Mouse (Mus musculus): ENCODE measurements around the gene Dnah1. TPM values are rescaled to one million over a fixed set of nuclear protein-coding genes. Genes with fewer than 3 reads are reported as not detected.

Dnah1 gene
- polyA plus RNA-seq, 1 experiment from 2014 or later = 7.7 TPM

DNA sequence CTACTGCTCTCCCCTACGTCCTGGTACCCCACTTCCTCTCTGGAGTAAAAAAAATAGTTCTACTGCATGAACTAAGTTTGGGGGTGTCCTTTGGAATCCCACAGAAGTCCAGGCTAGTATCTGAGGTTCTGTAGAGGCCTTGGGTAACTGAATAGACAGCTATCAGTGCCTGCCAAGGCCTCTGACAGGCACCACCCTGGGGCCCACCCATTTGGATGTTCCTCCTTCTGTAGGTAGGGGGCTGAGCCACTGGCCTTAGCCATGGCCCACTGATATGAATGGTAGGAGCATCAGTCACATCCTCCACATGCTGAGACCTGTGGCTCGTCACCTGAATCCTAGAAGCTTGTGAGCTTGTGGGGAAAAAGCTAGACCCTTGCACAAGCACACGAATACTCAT is 5.9 kb downstream of the Dnah1 start:
- Histone ChIP-seq H3K4me2 (no peak overlapping the region), H3K9ac (replicated peaks) (no peak overlapping the region), H3K36me3 (no peaks in the 10 kb centered on the region), H3K4me1 (replicated peaks) (peaks cover 4% of the 10 kb centered on the region; the same call in 1 of the 2 replicates), H3K4me3 (replicated peaks) (no peak overlapping the region), H3K27ac (no peak overlapping the region), H3K9me3 (no peaks in the 10 kb centered on the region), H3K27me3 (no peaks in the 10 kb centered on the region)
- no peak for ATAC-seq (ENCODE audit: insufficient number of reproducible peaks, insufficient read depth, low FRiP score, low TSS enrichment, low read depth)
- 81% methylated on average over 3 of the region's 3 CpGs for WGBS

DNA sequence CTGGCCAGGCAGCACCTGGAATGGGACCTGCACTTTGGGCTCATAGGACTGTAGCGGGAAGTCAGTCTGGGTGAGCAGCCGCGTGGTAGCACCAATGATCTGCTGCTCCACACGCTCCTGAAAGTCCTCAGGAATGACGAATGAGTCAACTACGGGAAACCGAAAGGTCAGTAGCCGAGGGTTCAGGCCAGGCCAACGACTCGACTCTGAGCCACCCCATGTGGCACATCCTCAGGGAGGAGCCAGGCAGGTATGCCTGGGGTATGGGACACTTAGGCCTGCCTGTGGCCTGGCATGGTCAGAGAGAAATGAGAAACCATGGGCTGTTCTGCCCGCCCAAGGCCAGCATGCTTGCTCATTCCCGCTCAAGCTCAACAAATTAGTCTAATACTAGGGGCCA is 7.1 kb downstream of the Dnah1 start:
- H3K27ac ChIP-seq = no peak overlapping the region
- no peak overlapping the region for H3K9ac ChIP-seq (replicated peaks)
- no peak for ATAC-seq (ENCODE audit: insufficient number of reproducible peaks, insufficient read depth, low FRiP score, low TSS enrichment, low read depth)
- 66% methylated on average over 12 of the region's 12 CpGs for WGBS
- no peaks in the 10 kb centered on the region for H3K36me3 ChIP-seq
- no peak overlapping the region for H3K4me3 ChIP-seq (replicated peaks)
- peaks cover 4% of the 10 kb centered on the region; the same call in 1 of the 2 replicates for H3K4me1 ChIP-seq (replicated peaks)
- H3K9me3 ChIP-seq = no peaks in the 10 kb centered on the region
- H3K27me3 ChIP-seq = no peaks in the 10 kb centered on the region
- no peak overlapping the region for H3K4me2 ChIP-seq

GRCm38 (mm10) chr14:31313192-31313591 is 10.5 kb downstream of the Dnah1 start:
- no peak for ATAC-seq (ENCODE audit: insufficient number of reproducible peaks, insufficient read depth, low FRiP score, low TSS enrichment, low read depth)
- no peaks in the 10 kb centered on the region for H3K36me3 ChIP-seq
- H3K9me3 ChIP-seq = no peaks in the 10 kb centered on the region
- H3K4me3 ChIP-seq (replicated peaks) = no peak overlapping the region
- H3K9ac ChIP-seq (replicated peaks) = no peak overlapping the region
- H3K27ac ChIP-seq = no peak overlapping the region
- WGBS = 59% methylated on average over 3 of the region's 3 CpGs
- H3K27me3 ChIP-seq = no peaks in the 10 kb centered on the region
- H3K4me2 ChIP-seq = no peak overlapping the region
- peaks cover 4% of the 10 kb centered on the region; the same call in 1 of the 2 replicates for H3K4me1 ChIP-seq (replicated peaks)

- H3K27me3 ChIP-seq = no peaks in the 10 kb centered on the region; the same call in 1 of the 2 replicates
- H3K4me1 ChIP-seq (replicated peaks) = no peaks in the 10 kb centered on the region
- H3K36me3 ChIP-seq = no peaks in the 10 kb centered on the region
- no peaks in the 10 kb centered on the region for H3K9me3 ChIP-seq
- H3K4me2 ChIP-seq = no peak overlapping the region
- WGBS = 81% methylated on average over 8 of the region's 8 CpGs
- no peak for ATAC-seq (ENCODE audit: insufficient number of reproducible peaks, insufficient read depth, low FRiP score, low TSS enrichment, low read depth)
- H3K9ac ChIP-seq (replicated peaks) = no peak overlapping the region
- no peak overlapping the region for H3K4me3 ChIP-seq (replicated peaks)
- H3K27ac ChIP-seq = no peak overlapping the region
These were observed 38.0 kb downstream of the Dnah1 start for GRCm38 (mm10) chr14:31285728-31286127.

GRCm38 (mm10) chr14:31272164-31272563 is 51.5 kb downstream of the Dnah1 start:
- Histone ChIP-seq H3K9me3 (no peaks in the 10 kb centered on the region), H3K27me3 (no peaks in the 10 kb centered on the region), H3K4me3 (replicated peaks) (no peak overlapping the region), H3K9ac (replicated peaks) (no peak overlapping the region), H3K36me3 (no peaks in the 10 kb centered on the region), H3K27ac (no peak overlapping the region), H3K4me2 (no peak overlapping the region), H3K4me1 (replicated peaks) (peaks cover 19% of the 10 kb centered on the region)
- no peak for ATAC-seq (ENCODE audit: insufficient number of reproducible peaks, insufficient read depth, low FRiP score, low TSS enrichment, low read depth)
- 24% methylated on average over 7 of the region's 7 CpGs for WGBS

DNA sequence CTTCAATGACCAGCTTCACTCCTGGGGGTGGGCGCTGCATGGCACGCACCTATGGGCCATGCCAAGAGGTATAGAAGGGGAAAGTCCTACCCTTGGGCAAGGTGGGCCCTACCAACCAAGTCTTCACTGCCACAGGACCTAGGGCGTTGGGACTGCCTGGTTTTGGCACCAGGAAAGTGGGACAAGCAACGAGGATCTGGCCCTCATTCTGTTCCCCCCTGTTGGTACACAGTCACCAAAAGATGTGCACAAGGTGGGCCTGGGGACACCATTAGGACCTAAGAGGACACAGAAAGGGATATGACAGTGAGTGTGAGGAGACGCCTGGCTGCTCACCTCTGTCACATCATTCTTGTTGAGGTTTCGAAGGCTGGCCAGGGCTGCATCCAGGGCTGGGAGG is 52.6 kb downstream of the Dnah1 start:
- no peak overlapping the region for H3K27ac ChIP-seq
- no peak overlapping the region for H3K9ac ChIP-seq (replicated peaks)
- no peak for ATAC-seq (ENCODE audit: insufficient number of reproducible peaks, insufficient read depth, low FRiP score, low TSS enrichment, low read depth)
- 90% methylated on average over 6 of the region's 6 CpGs for WGBS
- no peak overlapping the region for H3K4me3 ChIP-seq (replicated peaks)
- H3K27me3 ChIP-seq = no peaks in the 10 kb centered on the region
- H3K4me1 ChIP-seq (replicated peaks) = peaks cover 19% of the 10 kb centered on the region
- no peak overlapping the region for H3K4me2 ChIP-seq
- H3K36me3 ChIP-seq = no peaks in the 10 kb centered on the region
- no peaks in the 10 kb centered on the region for H3K9me3 ChIP-seq

DNA sequence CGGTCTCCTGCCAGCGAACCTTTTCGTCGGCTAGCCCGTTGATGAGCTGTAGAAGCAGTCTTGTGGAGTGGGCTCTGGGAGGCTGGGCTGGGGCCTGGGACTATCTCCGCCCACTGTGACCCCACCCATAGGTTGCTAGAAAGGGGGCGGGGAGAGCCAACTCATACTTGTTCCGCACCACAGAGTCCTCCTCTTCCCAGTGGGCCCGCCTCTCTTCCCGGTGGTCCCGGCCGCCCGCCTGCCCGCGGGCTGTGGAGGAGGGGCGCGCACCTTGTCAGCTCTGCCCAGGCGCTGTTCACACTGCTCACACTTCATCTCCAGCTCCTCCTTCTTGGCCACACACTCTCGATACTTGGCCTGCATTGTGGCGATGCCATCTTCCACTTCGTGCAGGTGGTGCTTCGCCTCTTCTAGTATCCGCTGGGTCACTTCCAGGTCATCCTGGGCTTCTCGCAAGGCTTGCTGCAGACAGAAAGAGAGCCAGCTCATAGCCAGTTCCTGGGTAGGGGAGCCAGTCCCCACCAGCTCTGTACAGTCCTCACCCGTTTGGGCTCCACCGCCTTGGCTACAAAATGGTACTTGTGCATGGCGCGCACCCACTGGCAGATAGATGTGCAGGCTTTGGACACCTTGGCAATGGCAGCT is 54.1 kb downstream of the Dnah1 start:
- Histone ChIP-seq H3K9ac (replicated peaks) (peak overlapping the region; percentile 53), H3K4me1 (replicated peaks) (peaks cover 19% of the 10 kb centered on the region), H3K27me3 (no peaks in the 10 kb centered on the region), H3K4me2 (peak overlapping the region; percentile 59), H3K36me3 (no peaks in the 10 kb centered on the region), H3K27ac (peak overlapping the region; percentile 67), H3K9me3 (no peaks in the 10 kb centered on the region), H3K4me3 (replicated peaks) (peak overlapping the region; percentile 42)
- WGBS = 14% methylated on average over 28 of the region's 28 CpGs
- ATAC-seq (ENCODE audit: insufficient number of reproducible peaks, insufficient read depth, low FRiP score, low TSS enrichment, low read depth) = peak; percentile 91

DNA sequence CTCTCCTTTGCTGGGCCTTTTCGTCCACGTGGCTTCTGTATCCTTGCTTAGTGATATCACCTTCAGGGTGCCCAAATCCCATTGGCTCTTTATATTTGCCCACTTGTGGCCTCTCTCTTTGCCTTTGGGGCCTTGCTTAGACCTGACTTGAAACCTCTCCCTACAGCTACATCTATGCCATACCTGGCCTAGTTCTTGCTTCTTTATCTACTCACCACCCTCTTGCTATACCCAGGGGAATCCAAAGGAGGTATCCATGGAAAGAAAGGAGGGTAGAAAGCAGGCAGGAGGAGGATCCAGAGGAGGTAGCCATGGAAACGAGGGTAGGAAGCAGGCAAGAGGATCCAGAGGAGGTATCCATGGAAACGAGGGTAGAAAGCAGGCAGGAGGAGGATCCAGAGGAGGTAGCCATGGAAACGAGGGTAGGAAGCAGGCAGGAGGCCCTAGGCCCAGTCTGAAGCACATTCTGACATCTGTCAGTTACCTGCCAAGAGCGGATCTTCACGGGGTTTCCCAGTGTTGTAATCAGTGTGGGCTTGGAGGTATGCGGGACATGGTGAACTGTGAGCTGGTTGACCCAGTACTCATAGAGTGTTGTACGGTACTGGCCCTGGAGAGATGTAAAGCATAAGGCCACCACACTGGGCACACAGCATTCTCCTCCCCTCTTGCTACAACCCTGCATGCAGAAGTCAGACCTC is 55.2 kb downstream of the Dnah1 start:
- peak overlapping the region; percentile 53; the same call in 1 of the 2 replicates for H3K9ac ChIP-seq (replicated peaks)
- peak overlapping the region; percentile 59 for H3K4me2 ChIP-seq
- H3K9me3 ChIP-seq = no peaks in the 10 kb centered on the region
- no peaks in the 10 kb centered on the region for H3K27me3 ChIP-seq
- peaks cover 1% of the 10 kb centered on the region; the same call in 1 of the 2 replicates for H3K36me3 ChIP-seq
- no peak for ATAC-seq (ENCODE audit: insufficient number of reproducible peaks, insufficient read depth, low FRiP score, low TSS enrichment, low read depth)
- 69% methylated on average over 9 of the region's 9 CpGs for WGBS
- peak overlapping the region; percentile 66; the same call in 1 of the 2 replicates for H3K27ac ChIP-seq
- H3K4me1 ChIP-seq (replicated peaks) = peaks cover 19% of the 10 kb centered on the region
- peak overlapping the region; percentile 42 for H3K4me3 ChIP-seq (replicated peaks)

- H3K27ac ChIP-seq = no peak overlapping the region
- H3K4me2 ChIP-seq = no peak overlapping the region
- 90% methylated on average over 11 of the region's 11 CpGs for WGBS
These were observed 56.0 kb downstream of the Dnah1 start for GRCm38 (mm10) chr14:31267649-31268048.

GRCm38 (mm10) chr14:31260932-31261331 is 62.8 kb downstream of the Dnah1 start:
- Histone ChIP-seq H3K27me3 (no peaks in the 10 kb centered on the region), H3K9me3 (no peaks in the 10 kb centered on the region), H3K36me3 (peaks cover 76% of the 10 kb centered on the region), H3K4me2 (no peak overlapping the region), H3K9ac (replicated peaks) (no peak overlapping the region), H3K27ac (no peak overlapping the region), H3K4me1 (replicated peaks) (no peaks in the 10 kb centered on the region; the same call in 1 of the 2 replicates), H3K4me3 (replicated peaks) (no peak overlapping the region)
- 95% methylated on average over 9 of the region's 9 CpGs for WGBS
- no peak for ATAC-seq (ENCODE audit: insufficient number of reproducible peaks, insufficient read depth, low FRiP score, low TSS enrichment, low read depth)

More at GRCm38 (mm10) chr14:31267649-31268048, 56.0 kb downstream of the Dnah1 start:
- no peak overlapping the region for H3K9ac ChIP-seq (replicated peaks)
- H3K4me1 ChIP-seq (replicated peaks) = peaks cover 19% of the 10 kb centered on the region
- H3K36me3 ChIP-seq = peaks cover 9% of the 10 kb centered on the region
- ATAC-seq (ENCODE audit: insufficient number of reproducible peaks, insufficient read depth, low FRiP score, low TSS enrichment, low read depth) = no peak
- H3K27me3 ChIP-seq = no peaks in the 10 kb centered on the region
- H3K9me3 ChIP-seq = no peaks in the 10 kb centered on the region
- no peak overlapping the region for H3K4me3 ChIP-seq (replicated peaks)

DNA sequence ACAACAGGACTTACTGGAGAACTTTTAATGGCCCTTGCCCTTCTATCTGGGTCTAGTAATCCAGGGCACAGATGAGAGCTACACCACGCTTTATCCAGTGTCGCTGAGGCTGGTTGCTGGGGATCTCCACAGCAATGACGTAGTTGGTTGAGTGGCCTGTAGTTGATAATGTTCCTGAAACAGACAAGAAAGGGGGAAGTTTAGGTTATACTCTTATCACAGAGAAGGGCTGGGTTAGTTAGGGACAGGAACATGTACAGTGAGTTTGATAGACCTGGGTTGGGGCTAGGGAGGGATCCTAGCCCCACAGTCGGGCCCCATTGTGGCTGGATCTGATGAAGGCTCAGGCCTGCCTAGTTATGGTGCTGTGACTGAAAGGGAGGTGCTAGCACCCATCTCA is 63.3 kb downstream of the Dnah1 start:
- H3K9me3 ChIP-seq = no peaks in the 10 kb centered on the region
- H3K4me3 ChIP-seq (replicated peaks) = no peak overlapping the region
- 94% methylated on average over 4 of the region's 4 CpGs for WGBS
- no peak overlapping the region for H3K27ac ChIP-seq
- H3K27me3 ChIP-seq = no peaks in the 10 kb centered on the region
- no peak overlapping the region for H3K4me2 ChIP-seq
- ATAC-seq (ENCODE audit: insufficient number of reproducible peaks, insufficient read depth, low FRiP score, low TSS enrichment, low read depth) = no peak
- H3K9ac ChIP-seq (replicated peaks) = no peak overlapping the region
- peaks cover 82% of the 10 kb centered on the region for H3K36me3 ChIP-seq
- H3K4me1 ChIP-seq (replicated peaks) = no peaks in the 10 kb centered on the region; the same call in 1 of the 2 replicates
